Mouse (Mus musculus) heart, embryonic 13.5 days (tissue): ENCODE data around the gene Tcta. TPM values are rescaled to one million over a fixed set of nuclear protein-coding genes. Genes with fewer than 3 reads are reported as not detected.
A peak's percentile ranks its signal among the peaks of the same experiment; 100 is the strongest.

ENCODE experiments used
- ATAC-seq: fragments of 200-750 bp; cut with Nextera tagmentation; 2 replicates; pipeline ENCODE4 v1.8.0; 2017; ENCODE audit warnings: moderate TSS enrichment; ENCODE audit not compliant: insufficient number of reproducible peaks, low FRiP score, low TSS enrichment; ENCODE audit errors: extremely low read depth
- H3K27ac ChIP-seq: fragments of 300-500 bp; sonication (generic); replicated peaks from 2 replicates; pipeline ENCODE4 v1.5.1; 2015; ENCODE audit warnings: moderate library complexity, mild to moderate bottlenecking, inconsistent platforms
- H3K27me3 ChIP-seq: fragments of 300-500 bp; sonication (generic); replicated peaks from 2 replicates; pipeline ENCODE4 v1.6.1; 2015; ENCODE audit warnings: mild to moderate bottlenecking, inconsistent platforms
- H3K36me3 ChIP-seq: fragments of 300-500 bp; sonication (generic); 2 replicates; pipeline ENCODE4 v1.6.1; 2015; ENCODE audit warnings: mild to moderate bottlenecking, inconsistent platforms
- H3K4me1 ChIP-seq: fragments of 300-500 bp; sonication (generic); 2 replicates; pipeline ENCODE4 v1.6.1; 2015; ENCODE audit warnings: inconsistent platforms
- H3K4me2 ChIP-seq: fragments of 300-500 bp; sonication (generic); 2 replicates; pipeline ENCODE4 v1.6.1; 2015; ENCODE audit warnings: inconsistent platforms, mild to moderate bottlenecking, moderate library complexity
- H3K4me3 ChIP-seq: fragments of 300-500 bp; sonication (generic); 2 replicates; pipeline ENCODE4 v1.5.1; 2015; ENCODE audit warnings: moderate library complexity, mild to moderate bottlenecking, inconsistent platforms
- H3K9ac ChIP-seq: fragments of 300-500 bp; sonication (generic); 2 replicates; pipeline ENCODE4 v1.6.1; 2015; ENCODE audit warnings: inconsistent platforms, mild to moderate bottlenecking, moderate library complexity
- H3K9me3 ChIP-seq: fragments of 300-500 bp; sonication (generic); 2 replicates; pipeline ENCODE4 v1.6.1; 2016; ENCODE audit warnings: inconsistent platforms
- WGBS: fragments of 180-500 bp; shearing (Covaris S2); methylation state at CpG from one replicate; pipeline ENCODE4 v1.1.7; 2015; ENCODE audit warnings: mixed read lengths; 5-methylcytosine and 5-hydroxymethylcytosine counted together
- polyA plus RNA-seq: library from polyadenylated mRNA; unstranded; fragments of >200 nt; fragmentation: Nextera tagmentation; extraction: Ambion mirVana; gene quantifications from 2 replicates; pipeline ENCODE4 v1.2.1, GENCODE M21; 2015

The Tcta gene
- polyA plus RNA-seq = 31.2 and 32.6 TPM in 2 replicates

DNA sequence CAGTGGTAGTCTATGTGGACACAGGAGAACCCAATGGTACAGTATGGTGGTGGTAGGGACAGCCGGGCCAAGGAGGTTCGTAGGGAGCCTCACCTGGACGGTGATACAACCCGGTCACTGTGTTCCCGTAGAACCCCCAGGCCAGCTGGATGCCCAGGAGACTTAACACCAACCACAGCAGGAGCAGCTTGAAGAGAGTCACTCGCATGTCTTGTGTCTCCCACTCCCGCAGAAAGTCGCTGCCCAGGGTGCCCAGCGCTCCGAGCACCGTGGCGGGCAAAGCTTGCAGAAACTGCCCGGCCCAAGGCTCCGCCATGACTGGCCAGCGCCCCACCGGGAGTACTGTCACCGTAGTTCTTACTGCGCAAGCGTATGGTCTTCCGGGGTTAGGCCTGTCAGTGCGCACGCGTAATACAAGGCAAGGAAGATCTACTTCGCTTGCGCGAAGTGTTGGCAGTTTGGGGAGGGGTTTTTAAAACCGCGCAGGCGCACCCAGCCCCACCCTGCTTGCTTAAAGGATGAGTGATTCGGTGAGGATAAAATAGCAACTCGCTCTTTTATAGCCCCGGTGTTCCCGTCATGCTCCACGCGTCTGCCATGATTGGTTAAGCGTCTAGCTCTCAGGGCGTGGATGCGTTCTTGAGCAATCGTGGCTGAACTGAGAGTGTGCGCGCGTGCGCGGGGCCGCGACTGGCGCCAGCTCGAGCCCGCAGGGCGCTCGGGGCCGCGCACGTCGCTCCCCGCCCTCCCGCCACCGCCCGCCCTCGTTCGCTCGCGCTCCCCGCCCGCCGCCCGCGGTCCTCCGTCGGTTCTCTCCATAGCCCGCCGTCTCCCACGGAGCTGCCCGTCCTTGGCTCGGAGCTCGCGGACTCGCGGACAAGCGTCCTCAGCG lies at the start of gene Tcta, which contains the start of gene Rhoa:
Gene Tcta (minus strand): TSS at position 532 of the 892 bp plus-strand sequence.
Gene Rhoa (plus strand): TSS at position 501 of the 892 bp plus-strand sequence.
- H3K27me3 ChIP-seq = no peaks in the 10 kb centered on the region
- H3K4me3 ChIP-seq = peak within 1 kb of the TSS; percentile 77
- H3K4me2 ChIP-seq = peak within 1 kb of the TSS; percentile 92
- no peaks in the 10 kb centered on the region for H3K9me3 ChIP-seq
- peak within 1 kb of the TSS; percentile 100 for H3K27ac ChIP-seq
- peak within 1 kb of the TSS; percentile 95 for H3K9ac ChIP-seq
- H3K4me1 ChIP-seq = peaks cover 49% of the 10 kb centered on the region
- H3K36me3 ChIP-seq = peaks cover 33% of the 10 kb centered on the region
- peak; percentile 89 for ATAC-seq
- under 1% methylated on average over 81 of the region's 81 CpGs for WGBS

- Histone ChIP-seq H3K4me2 (peak overlapping the region; percentile 89), H3K9ac (no peak overlapping the region), H3K4me3 (no peak overlapping the region), H3K4me1 (peaks cover 24% of the 10 kb centered on the region), H3K27ac (no peak overlapping the region), H3K9me3 (no peaks in the 10 kb centered on the region), H3K36me3 (peaks cover 49% of the 10 kb centered on the region), H3K27me3 (no peaks in the 10 kb centered on the region)
- ATAC-seq = no peak
- WGBS = 87% methylated on average over 4 of the region's 4 CpGs
Observed at GRCm38 (mm10) chr9:108349727-108350126, 43.8 kb upstream of the Tcta start.

GRCm38 (mm10) chr9:108348290-108348680 lies 42.3 kb upstream of the Tcta start:
- H3K27me3 ChIP-seq = no peaks in the 10 kb centered on the region
- H3K9me3 ChIP-seq = no peaks in the 10 kb centered on the region
- ATAC-seq = no peak
- peak overlapping the region; percentile 89 for H3K4me2 ChIP-seq
- peak overlapping the region; percentile 96 for H3K27ac ChIP-seq
- peaks cover 24% of the 10 kb centered on the region for H3K4me1 ChIP-seq
- peak overlapping the region; percentile 92 for H3K4me3 ChIP-seq
- H3K36me3 ChIP-seq = peaks cover 35% of the 10 kb centered on the region
- H3K9ac ChIP-seq = peak overlapping the region; percentile 94
- 5% methylated on average over 14 of the region's 14 CpGs for WGBS

- Histone ChIP-seq H3K9ac (peak within 1 kb of the TSS; percentile 94), H3K9me3 (no peaks in the 10 kb centered on the region), H3K36me3 (peaks cover 29% of the 10 kb centered on the region), H3K4me1 (peaks cover 24% of the 10 kb centered on the region), H3K4me3 (peak within 1 kb of the TSS; percentile 92), H3K4me2 (peak within 1 kb of the TSS; percentile 89), H3K27ac (peak within 1 kb of the TSS; percentile 96), H3K27me3 (no peaks in the 10 kb centered on the region)
- WGBS = under 1% methylated on average over 74 of the region's 75 CpGs
- peak; percentile 87 for ATAC-seq
Observed at GRCm38 (mm10) chr9:108347540-108348289, 41.8 kb upstream of the Tcta start, which contains the start of gene Usp4. Gene Usp4, plus strand, starts transcription at chr9:108347853.

GRCm38 (mm10) chr9:108347024-108347423 lies 41.1 kb upstream of the Tcta start:
- no peaks in the 10 kb centered on the region for H3K9me3 ChIP-seq
- H3K36me3 ChIP-seq = peaks cover 22% of the 10 kb centered on the region
- H3K9ac ChIP-seq = peak overlapping the region; percentile 94
- H3K27ac ChIP-seq = peak overlapping the region; percentile 96
- no peaks in the 10 kb centered on the region for H3K27me3 ChIP-seq
- WGBS = 7% methylated on average over 11 of the region's 11 CpGs
- peak overlapping the region; percentile 92 for H3K4me3 ChIP-seq
- peak overlapping the region; percentile 89 for H3K4me2 ChIP-seq
- no peak for ATAC-seq
- peaks cover 28% of the 10 kb centered on the region for H3K4me1 ChIP-seq

- no peak overlapping the region for H3K9ac ChIP-seq
- no peaks in the 10 kb centered on the region for H3K9me3 ChIP-seq
- no peaks in the 10 kb centered on the region for H3K27me3 ChIP-seq
- 67% methylated on average over 4 of the region's 4 CpGs for WGBS
- H3K4me1 ChIP-seq = peaks cover 47% of the 10 kb centered on the region
- H3K36me3 ChIP-seq = no peaks in the 10 kb centered on the region
- H3K4me3 ChIP-seq = no peak overlapping the region
- H3K27ac ChIP-seq = no peak overlapping the region
- ATAC-seq = no peak
- H3K4me2 ChIP-seq = 0 out of 2 replicates have a peak overlapping the region, but pooled peaks have one; percentile 16
Observed at GRCm38 (mm10) chr9:108344471-108344870, 38.5 kb upstream of the Tcta start.

DNA sequence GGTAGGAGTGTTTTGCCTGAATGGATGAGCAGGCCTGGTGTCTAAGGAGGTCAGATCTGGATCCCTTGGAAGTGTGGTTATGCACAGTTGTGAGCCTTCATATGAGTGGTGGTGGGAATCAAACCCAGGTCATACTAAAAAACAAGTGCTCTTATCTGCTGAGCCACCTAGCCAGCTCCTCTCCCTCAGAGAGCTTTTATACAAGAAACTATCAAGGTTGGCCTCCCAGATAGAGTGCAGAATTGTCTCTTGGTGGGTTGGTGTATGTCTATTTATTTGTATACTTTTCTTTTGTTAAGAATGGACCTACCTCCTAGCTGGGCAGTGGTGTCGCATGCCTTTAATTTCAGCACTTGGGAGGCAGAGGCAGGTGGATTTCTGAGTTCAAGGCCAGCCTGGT lies 37.9 kb upstream of the Tcta start:
- Histone ChIP-seq H3K9ac (no peak overlapping the region), H3K27me3 (no peaks in the 10 kb centered on the region), H3K4me3 (no peak overlapping the region), H3K9me3 (no peaks in the 10 kb centered on the region), H3K4me2 (peak overlapping the region; percentile 33), H3K36me3 (no peaks in the 10 kb centered on the region), H3K27ac (no peak overlapping the region; the same call in 1 of the 2 replicates), H3K4me1 (peaks cover 42% of the 10 kb centered on the region)
- ATAC-seq = no peak
- WGBS = 96% methylated on average over 1 of the region's 1 CpGs

DNA sequence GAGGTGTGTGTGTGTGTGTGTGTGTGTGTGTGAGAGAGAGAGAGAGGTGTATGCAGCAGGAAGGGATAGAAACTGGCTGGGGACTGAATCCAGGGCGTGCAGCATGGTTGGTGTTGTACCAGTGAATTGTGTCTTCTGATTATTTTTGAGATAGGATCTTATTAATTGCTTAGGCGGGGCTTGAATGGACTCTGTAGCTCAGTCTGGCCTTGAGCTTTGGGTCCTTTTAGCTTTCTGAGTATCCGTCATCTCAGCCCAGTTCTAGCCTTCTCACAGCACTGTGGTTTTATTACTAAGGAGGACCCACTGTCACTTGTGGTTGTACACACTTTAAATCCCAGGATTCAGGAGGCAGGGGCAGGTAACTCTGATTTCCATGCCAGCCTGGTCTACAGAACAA lies 37.4 kb upstream of the Tcta start:
- H3K27ac ChIP-seq = no peak overlapping the region; the same call in 1 of the 2 replicates
- 0 out of 2 replicates have a peak overlapping the region, but pooled peaks have one; percentile 19 for H3K9ac ChIP-seq

GRCm38 (mm10) chr9:108342301-108342831 lies 36.4 kb upstream of the Tcta start:
- no peaks in the 10 kb centered on the region for H3K9me3 ChIP-seq
- peak overlapping the region; percentile 87 for H3K4me2 ChIP-seq
- peak overlapping the region; percentile 59; the same call in 1 of the 2 replicates for H3K9ac ChIP-seq
- no peaks in the 10 kb centered on the region for H3K27me3 ChIP-seq
- H3K36me3 ChIP-seq = peaks cover 10% of the 10 kb centered on the region
- peaks cover 47% of the 10 kb centered on the region for H3K4me1 ChIP-seq
- ATAC-seq = no peak
- 49% methylated on average over 5 of the region's 5 CpGs for WGBS
- peak overlapping the region; percentile 97; the same call in 1 of the 2 replicates for H3K27ac ChIP-seq
- peak overlapping the region; percentile 87 for H3K4me3 ChIP-seq

More for the DNA sequence above, 37.4 kb upstream of the Tcta start:
- ATAC-seq = no peak
- peaks cover 42% of the 10 kb centered on the region for H3K4me1 ChIP-seq
- peaks cover 2% of the 10 kb centered on the region; the same call in 1 of the 2 replicates for H3K36me3 ChIP-seq
- peak overlapping the region; percentile 33; the same call in 1 of the 2 replicates for H3K4me2 ChIP-seq
- H3K4me3 ChIP-seq = no peak overlapping the region
- no peaks in the 10 kb centered on the region for H3K9me3 ChIP-seq
- no peaks in the 10 kb centered on the region for H3K27me3 ChIP-seq
- 91% methylated on average over 3 of the region's 3 CpGs for WGBS

- peak overlapping the region; percentile 97 for H3K27ac ChIP-seq
- peak overlapping the region; percentile 87 for H3K4me2 ChIP-seq
- peak overlapping the region; percentile 97; the same call in 1 of the 2 replicates for H3K9ac ChIP-seq
- H3K4me3 ChIP-seq = peak overlapping the region; percentile 87
- no peaks in the 10 kb centered on the region for H3K9me3 ChIP-seq
- ATAC-seq = no peak
- H3K4me1 ChIP-seq = peaks cover 44% of the 10 kb centered on the region
- H3K27me3 ChIP-seq = no peaks in the 10 kb centered on the region
- H3K36me3 ChIP-seq = peaks cover 10% of the 10 kb centered on the region
Observed at GRCm38 (mm10) chr9:108341801-108342200, 35.8 kb upstream of the Tcta start.

DNA sequence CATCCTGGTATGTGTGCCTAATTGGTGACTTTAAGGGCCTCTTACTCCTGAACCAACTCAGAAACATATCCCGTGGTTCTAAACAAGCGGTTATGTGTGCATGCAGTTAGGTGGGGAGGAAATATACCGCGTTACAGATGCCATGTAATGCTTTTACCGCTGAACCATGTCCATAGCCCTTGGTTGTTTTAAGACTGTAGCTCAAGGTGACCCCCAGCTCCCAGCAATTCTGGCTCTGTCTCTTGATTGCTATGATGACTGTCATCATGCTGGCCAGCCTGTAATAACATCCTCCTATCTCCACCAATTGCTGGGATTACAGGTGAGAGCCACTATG lies 35.1 kb upstream of the Tcta start:
- no peak for ATAC-seq
- H3K27ac ChIP-seq = peak overlapping the region; percentile 97
- H3K9ac ChIP-seq = peak overlapping the region; percentile 97
- WGBS = 80% methylated on average over 5 of the region's 5 CpGs
- H3K4me3 ChIP-seq = peak overlapping the region; percentile 87
- H3K4me1 ChIP-seq = peaks cover 40% of the 10 kb centered on the region
- H3K36me3 ChIP-seq = peaks cover 15% of the 10 kb centered on the region
- no peaks in the 10 kb centered on the region for H3K9me3 ChIP-seq
- H3K4me2 ChIP-seq = peak overlapping the region; percentile 87
- H3K27me3 ChIP-seq = no peaks in the 10 kb centered on the region
